Mouse (Mus musculus): ENCODE results near the gene Tmcc2.

The Tmcc2 gene

DNA sequence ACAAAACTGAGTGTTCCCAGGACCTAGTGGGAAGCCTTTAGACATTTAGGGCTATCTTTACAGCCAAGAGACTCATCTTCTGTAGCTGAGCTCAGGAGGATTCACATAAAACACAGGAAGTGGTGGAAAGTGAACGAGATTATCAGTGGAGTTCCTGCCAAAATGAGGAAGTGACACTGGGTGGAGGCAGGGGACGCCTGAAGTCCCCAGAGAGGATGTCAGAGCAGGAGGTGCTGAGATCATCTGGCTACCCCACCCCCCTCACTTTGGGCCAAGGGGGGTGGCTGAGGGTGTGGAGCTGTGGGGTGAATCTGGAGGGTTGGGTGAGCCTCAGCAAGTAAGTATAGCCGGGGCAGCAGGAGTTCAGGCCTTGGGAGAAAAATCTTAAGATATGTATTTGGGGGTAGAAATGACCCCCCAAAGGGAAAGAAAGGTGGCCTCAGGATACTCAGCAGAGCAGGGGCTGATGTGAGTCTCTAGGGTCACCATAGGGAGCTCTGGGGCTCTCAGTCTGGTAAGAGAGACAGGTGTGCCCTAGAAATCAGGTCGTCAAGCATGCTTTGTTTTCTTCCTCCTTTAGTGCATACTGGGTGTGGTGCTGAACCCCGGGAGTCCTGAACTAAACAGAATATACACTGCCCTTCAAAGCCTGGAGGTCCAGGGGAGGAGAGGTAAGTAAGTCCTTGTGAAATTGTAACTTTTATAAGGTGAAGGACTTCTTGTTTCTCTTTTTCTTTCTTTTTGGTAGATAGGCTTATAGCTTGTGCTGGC is 49.2 kb downstream of the Tmcc2 start:
- DNase-seq (ENCODE audit: low spot score in 2 of 2) = peak in 1 of 2 experiments; percentile 51

DNA sequence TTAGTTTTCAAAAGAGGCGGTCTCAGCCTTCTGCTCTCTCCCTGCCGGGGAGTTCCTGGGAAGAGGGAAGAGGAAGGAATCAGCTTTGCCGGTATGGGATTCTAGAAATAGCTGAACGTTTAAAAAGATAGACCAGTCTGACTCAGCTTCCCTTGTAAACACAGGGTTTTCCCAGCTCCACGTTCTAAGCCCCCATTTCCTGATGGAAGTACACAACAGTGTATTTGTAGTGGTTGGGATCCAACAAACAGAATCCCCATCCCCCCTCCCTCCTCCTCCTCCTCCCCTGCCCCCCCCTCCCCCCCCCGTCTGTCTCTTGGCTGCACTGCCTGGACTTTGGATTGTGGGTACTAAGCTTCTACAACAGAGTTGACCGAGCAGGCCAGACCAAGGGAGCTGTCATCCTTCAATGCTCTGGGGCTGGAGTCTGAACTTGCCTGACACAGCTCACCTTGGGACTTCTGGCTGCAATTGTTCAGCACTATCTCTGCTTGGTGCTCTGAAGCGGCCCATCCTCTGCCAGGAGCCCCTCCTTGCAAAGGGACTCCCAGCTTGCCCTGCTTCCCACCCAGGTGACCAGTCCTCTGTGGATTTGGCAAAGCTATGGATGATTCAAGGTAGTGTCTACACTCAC is 52.9 kb downstream of the Tmcc2 start:
- DNase-seq (ENCODE audit: low spot score in 2 of 2) = no peak

DNA sequence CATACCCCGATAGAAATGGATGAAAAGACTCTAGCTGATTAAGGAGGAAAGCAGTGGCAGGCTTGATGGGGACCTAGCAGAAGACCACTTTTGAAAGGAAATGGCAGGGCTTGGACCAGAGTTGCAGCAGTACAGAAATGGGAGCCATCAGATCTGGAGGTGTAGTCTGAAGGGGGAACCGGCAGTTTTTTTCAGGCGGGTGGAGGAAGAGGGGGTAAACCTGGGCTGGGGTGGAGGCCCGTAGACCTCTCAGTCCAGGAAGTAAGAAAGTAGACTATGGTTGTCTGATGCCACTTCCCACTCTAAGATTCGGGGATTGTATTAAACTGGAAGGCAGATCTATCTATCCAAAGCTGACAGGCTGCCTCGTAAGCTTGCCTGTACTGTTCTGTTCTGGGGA is 54.2 kb downstream of the Tmcc2 start:
- no peak for DNase-seq (ENCODE audit: low spot score in 2 of 2)

DNA sequence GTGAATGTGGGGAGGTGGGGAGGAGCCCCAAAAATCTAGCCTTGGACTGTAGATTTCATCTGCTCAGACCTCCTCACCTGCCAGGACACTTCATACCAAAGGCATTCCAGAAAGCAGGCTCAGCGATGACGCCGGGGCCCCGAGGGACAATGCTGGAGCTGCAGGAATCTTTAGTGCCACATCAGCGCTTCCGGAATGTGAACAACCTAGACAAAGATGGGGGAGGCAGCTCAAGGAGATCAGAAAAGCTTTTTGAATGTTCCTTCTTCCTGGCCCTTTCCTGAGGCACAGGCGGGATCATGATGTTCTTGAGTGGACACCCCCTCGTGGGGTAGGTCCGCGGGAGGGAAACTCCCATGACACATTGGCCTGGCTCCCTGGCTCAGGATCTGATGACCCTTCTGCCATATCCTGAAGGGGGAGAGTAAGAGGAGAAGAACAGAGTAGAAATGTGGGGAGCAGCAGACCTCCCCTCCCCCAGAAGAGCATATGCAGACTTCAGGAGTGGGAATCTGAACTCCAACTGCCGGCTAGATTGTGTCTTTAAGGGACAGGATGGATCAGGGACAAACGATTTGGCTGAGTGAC is 55.6 kb downstream of the Tmcc2 start:
- no peak for DNase-seq (ENCODE audit: low spot score in 2 of 2)

DNA sequence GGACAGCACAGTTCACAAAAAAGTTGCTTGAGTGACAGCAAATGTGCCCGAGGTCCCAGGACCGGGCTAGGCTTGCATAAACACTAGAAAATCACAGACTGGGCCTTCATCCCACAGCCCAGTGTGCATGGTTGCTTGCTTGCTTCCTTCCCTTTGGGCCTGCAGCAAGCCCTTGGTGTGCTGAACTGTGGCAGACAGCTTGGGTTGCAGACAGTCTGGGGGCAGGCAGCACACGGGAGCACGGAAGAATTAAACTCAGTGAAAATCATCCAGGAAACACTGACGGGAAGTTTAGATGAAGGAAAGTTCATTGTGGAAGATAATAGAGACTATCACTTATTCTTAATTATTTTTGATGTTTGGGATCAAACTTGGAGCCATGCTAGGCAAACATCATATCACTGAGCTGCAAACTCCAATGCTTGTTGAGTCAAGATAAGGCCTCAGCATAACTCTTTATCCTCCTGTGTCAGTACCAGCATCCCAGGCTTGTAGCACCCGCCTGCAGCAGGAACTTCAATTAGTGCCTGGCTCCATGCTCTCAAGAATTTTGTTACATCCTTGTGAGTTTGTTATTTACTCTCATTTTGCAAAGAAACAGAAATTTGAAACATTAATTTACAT is 56.8 kb downstream of the Tmcc2 start:
- DNase-seq (ENCODE audit: low spot score in 2 of 2) = no peak

DNA sequence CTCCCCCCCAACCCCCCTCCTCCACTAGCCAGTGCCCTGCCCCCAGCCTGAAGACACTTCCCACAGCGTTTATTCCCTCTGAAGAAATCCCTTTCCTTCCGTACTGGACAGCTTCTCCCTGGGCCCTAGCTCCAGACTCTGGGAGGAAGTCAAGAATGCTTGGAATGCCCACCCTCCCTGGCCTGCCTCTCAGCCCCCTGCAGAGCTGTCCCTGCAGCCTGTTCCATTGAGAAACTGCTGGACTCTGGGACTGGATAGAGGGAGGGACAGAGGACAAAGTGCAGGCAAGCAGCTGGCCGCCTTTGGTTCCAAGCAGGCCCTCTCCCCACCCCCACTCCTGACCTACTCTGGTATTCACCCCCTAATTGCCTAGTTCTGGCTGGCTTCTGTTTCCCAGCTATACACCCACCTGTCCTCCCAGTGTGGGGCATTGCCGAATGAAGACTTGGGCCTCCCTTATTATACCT is 57.4 kb downstream of the Tmcc2 start:
- no peak for DNase-seq (ENCODE audit: low spot score in 2 of 2)

DNA sequence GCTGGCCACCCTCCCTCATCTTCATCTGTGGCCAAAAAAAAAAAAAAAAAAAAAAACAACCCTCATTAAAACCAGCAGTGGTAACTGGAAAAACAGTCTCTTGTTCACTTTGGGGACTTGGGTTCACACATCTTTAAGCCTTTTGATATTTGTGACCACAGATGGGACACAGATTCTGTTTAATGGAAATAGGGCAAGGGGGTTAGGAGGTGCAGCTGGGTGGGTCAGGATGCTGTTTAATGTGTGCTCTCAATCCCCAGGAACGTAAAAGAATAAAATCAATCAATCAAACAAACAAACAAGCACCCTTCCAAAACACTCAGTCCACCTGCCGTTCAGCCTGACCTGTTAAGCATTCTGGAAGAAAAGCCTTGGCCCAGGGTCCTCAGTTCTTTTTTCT is 57.9 kb downstream of the Tmcc2 start:
- DNase-seq (ENCODE audit: low spot score in 2 of 2) = no peak

DNA sequence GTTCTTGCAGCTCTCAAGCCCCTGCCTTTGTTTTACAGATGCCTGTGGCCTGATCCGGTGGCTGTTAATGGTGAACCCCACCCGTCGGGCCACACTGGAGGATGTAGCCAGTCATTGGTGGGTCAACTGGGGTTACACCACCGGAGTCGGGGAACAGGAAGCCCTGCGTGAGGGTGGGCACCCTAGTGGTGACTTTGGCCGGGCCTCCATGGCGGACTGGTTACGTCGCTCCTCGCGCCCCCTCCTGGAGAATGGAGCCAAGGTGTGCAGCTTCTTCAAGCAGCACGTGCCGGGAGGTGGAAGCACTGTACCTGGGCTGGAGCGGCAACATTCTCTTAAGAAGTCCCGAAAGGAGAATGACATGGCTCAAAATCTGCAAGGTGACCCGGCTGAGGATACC is 59.8 kb downstream of the Tmcc2 start:
- no peak for DNase-seq (ENCODE audit: low spot score in 2 of 2)

DNA sequence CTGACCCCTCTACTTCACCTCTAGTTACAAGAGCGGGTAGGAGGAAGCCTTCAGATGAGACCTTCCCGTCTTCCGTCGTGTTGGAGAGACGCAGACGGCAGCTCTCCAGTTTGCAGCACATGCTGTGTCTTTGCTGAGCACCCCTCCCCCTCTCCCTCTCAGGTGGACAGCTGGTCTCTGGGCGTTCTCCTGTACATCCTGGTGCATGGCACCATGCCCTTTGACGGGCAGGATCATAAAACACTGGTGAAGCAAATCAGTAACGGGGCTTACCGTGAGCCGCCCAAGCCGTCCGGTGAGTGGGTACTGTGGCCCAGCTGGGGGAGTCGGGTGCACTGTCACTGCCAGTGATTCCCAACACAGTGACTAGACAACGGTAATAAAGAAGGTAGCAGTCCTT is 60.7 kb downstream of the Tmcc2 start:
- DNase-seq (ENCODE audit: low spot score in 2 of 2) = no peak

DNA sequence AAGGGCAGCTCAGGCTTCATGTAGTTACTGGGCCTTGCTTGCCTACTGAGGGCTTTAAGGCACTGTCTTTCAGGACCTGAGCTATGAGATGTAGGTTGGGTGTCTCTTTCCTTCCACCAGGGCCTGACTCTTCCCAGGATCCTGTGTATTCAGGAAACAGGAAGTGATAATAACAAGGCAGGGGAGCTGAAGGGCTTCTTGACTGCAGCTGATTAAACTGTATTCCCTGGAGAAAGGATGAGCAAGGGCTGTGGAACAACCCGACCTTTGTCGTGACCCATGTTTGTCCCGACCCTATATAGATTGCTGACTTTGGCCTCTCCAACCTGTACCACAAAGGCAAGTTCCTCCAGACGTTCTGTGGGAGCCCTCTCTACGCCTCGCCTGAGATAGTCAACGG is 61.4 kb downstream of the Tmcc2 start:
- no peak for DNase-seq (ENCODE audit: low spot score in 2 of 2)

DNA sequence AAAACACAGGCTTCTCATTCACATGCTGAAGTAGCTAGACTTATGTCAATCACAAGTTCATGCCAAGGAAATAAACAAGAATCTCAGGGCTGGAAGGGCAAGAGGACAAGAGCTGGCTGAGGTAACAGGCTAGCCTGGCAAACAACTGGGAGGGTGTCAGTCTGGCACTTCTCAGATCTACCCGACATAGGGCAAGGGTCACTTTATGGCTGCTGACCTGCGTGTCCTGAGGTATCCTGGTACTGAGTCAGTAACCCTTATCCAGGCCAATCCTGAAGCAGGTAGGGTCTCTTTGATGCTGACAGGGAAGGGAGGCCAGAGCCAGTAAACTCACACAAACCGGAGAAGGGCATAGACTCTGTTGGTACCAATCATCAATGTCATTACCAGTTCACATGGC is 62.5 kb downstream of the Tmcc2 start:
- DNase-seq (ENCODE audit: low spot score in 2 of 2) = no peak

DNA sequence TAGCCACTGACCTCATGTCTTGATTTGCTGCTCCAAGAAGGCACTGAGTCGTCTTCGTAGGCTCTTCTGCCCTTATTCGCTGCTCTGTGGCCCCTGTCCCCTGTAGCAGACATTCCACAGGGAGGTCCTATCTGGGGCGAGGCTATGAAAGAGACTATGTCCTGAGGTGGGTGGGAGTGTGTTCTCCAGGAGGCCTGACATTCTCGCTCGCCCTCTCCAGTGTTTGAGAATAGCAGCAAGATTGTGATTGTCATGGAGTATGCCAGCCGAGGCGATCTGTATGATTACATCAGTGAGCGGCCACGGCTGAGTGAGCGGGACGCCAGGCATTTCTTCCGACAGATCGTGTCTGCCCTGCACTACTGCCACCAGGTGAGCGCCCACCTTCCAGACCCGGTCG is 63.6 kb downstream of the Tmcc2 start:
- no peak for DNase-seq (ENCODE audit: low spot score in 2 of 2)

DNA sequence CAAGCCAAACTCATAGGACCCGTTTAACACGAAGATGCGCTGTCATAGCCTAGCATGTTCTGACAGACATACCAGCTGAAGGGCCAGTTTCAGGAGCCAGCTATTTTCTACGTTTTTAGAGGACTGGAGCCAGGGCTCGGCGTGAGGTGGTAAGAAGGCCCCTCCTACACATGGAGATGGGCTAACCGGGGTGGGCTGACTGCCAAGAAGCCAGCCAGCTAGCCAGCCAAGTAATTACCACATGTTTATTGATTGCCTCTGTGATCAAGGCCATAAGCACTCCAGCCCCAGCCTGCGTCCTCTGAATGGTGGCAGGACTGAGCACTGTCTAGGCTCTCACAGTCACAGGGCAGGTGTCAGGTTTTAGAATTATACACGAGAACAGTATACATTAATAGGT is 64.3 kb downstream of the Tmcc2 start:
- no peak for DNase-seq (ENCODE audit: low spot score in 2 of 2)

DNA sequence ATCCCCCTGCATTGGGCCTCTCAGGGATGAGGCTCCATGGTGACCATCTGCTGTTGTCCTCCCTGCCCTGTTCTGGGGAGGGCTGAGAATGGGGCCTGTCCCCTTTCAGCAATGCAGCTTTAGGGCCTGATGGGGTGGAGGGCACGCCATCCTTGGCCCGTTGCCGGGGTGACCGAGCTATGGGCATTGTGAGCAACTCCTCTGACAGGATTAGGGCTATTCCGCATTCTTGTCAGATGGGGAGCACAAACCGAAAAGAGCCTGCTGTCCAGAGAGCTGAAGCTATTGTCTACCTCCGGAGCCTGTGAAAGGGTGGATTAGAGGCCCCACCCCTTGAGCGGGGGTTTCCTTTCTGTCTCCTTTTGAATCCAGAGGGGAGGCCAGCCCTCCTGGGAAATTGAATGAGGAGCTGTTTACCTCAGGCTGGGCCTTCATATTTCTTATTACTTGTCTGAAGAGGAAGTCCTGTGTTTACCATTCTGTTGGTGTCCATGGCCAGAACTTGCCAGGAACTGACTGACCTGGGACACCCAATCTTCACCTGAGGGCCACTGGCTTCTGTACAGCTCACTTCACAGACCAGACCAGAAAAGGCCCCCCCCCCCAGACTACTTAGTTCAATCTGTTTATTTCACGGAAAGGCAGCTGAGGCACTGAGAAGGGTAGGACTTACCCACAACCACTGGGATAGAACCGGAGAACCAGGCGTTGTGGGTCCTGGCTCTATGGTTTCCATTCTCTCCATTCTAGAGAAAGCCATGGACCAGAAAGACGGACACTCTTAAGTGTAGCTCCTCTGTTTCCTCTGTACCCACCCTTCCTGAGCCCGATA is 68.2 kb downstream of the Tmcc2 start:
- DNase-seq (ENCODE audit: low spot score in 2 of 2) = no peak

DNA sequence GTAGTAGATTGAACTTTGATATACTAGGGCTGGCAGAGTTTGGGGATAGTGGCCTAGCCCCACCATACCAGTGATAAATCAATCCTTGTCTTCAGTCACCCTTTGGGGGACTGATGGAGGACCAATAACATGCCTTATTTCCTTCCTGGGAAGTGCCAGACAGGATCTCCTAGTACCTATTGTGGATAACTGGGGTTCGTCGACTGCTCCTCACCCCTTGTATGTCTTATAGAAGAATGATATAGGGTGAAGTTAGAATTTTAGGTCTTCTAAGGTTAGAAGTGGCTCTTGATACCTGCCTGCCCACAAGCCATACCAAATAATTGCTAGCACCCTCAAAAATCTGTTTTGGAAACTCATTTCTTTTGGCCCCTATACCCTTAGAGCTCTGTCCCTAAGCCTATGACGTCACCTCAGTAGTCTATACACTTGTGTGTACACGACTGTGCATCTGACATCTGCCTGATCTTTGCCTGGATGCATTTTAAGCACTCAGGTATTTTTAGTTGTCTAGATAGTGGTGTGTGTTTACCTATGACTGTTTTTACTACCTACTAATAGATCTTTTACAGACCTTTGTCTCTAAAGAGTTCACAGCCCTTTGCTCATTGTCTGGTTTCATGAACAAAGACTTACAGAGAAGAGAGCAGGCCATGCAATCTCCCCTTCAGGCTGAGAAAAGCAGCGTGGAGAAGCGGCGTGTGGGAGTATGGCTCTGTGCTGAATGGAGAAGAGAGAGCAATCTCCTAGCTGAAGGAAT is 69.1 kb downstream of the Tmcc2 start:
- DNase-seq (ENCODE audit: low spot score in 2 of 2) = no peak

DNA sequence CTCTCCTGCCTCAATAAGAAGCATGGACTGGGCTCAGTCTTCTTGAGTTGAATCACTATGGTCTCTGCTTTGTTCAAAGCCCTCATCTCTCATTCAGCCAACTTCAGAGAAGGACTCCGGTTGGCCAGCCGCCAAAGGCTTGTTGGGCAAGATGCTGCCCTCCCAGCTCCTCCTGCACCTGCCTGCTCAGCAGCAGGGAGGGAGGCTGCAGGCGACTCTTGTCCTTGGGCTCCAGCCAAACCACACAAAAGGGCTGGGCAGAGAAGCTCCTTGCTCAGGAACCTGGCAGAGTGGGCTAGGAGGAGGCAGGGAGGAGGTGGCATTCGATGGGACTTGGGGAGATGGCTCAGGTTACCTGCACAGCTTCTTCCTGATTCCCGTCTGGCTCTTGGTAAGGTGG is 71.8 kb downstream of the Tmcc2 start:
- peak in 1 of 2 experiments; percentile 35 for DNase-seq (ENCODE audit: low spot score in 2 of 2)

DNA sequence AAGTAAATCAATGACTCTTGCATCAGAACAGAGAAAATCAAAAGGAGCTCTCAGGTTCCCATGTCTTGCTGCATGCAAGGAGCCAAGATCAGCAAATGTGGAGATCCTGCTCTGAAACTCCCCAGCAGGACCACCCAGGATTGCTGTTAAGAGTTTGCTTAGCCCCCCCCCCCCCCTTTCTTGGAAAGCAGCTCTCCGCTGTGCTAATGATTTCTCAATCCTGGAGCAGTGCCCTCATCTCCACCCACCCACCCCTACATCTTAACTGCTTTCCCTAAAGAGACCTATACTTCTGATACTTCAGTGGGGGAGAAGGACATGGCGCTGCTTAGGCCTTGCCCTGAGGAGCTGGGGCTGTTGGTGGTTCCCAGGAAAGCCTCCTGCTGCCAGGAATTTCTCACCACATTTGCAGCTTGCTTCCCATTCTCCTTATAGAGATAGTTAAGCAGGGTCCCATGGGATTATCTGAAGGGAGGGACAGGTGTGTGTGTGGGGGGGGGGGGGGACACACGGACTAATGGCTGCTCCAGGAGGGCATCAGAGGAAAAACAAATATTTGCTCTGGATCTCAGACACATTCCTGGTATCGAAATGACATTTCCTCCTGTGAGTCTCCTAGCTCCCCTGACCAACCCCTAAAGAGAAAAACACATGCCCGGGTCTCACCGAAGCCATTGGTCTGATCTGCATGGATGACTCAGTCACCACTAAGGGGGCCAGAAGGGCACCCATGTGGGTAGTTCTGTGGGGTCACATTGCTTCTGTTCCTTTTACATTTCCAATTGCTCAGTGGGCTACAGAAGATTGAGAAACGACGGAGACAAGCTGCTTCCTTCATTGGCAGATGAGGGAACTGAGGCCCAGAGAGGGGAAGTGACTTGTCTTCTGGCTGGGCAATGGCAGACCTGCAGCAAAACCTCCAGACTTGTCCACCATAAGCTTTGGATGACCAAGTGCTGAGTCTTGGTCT is 72.9 kb downstream of the Tmcc2 start:
- no peak for DNase-seq (ENCODE audit: low spot score in 2 of 2)

DNA sequence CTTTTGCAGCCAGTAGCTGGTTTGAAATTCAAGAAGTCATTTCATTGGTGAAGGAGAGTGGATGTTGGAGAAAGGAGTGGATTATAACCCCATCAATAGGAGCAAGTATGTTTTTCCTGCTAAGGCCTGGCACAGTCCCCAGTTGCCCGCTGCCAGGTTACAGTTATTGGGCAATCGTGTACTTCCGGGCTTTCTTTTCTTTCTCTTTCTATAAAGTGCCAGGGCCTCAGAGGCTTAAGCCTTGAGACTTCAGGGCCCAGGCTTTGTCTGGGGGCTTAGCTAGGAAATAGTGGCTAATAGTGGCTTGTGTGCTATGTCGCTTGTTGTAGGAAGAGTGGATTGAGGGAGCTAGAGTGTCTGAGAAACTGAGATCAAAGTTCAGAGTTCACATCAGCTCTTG is 73.7 kb downstream of the Tmcc2 start:
- DNase-seq (ENCODE audit: low spot score in 2 of 2) = no peak

DNA sequence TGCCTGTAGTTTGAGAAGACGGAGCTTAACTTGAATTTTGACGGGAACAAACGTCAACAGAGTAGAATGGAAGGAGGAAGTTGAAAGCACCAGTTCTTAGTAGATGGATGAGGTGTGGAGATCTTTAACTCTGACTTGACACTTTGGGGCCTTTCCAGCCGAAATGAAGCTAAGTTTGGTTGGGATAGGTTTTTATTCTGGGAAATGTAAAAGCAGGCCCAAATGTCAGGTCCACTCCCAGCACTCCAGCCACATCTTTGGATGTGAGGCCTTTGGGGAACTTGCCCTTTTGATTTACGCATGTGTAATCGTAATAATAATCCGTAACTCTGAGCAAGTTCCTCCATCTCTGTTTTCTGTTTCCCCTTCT is 74.5 kb downstream of the Tmcc2 start:
- no peak for DNase-seq (ENCODE audit: low spot score in 2 of 2)

Data from frontal cortex, postnatal 10 days (tissue).